Mouse (Mus musculus) cerebellum, adult 8-10 months (tissue): Measurements from ENCODE around the gene Eif2d.

Source experiments
- DNase-seq: peaks from one replicate; pipeline ENCODE4 v3.0.0; 2022

The Eif2d gene

GRCm38 (mm10) chr1:131184956-131185660 lies 32.1 kb downstream of the Eif2d start:
- no peak for DNase-seq

GRCm38 (mm10) chr1:131185821-131186506 lies 33.0 kb downstream of the Eif2d start:
- no peak for DNase-seq

GRCm38 (mm10) chr1:131186995-131187394 lies 34.0 kb downstream of the Eif2d start:
- DNase-seq, result no peak

GRCm38 (mm10) chr1:131187856-131188255 lies 34.9 kb downstream of the Eif2d start:
- DNase-seq, result no peak

GRCm38 (mm10) chr1:131188655-131189054 lies 35.7 kb downstream of the Eif2d start:
- DNase-seq, result no peak

GRCm38 (mm10) chr1:131193746-131194145 lies 40.8 kb downstream of the Eif2d start:
- DNase-seq, result no peak

GRCm38 (mm10) chr1:131195653-131196052 lies 42.7 kb downstream of the Eif2d start:
- no peak for DNase-seq

GRCm38 (mm10) chr1:131196107-131196506 lies 43.1 kb downstream of the Eif2d start:
- DNase-seq, result no peak

GRCm38 (mm10) chr1:131198417-131198960 lies 45.5 kb downstream of the Eif2d start:
- no peak for DNase-seq

- peak; percentile 34 for DNase-seq
Observed at GRCm38 (mm10) chr1:131199118-131199821, 46.3 kb downstream of the Eif2d start.

- no peak for DNase-seq
Observed at GRCm38 (mm10) chr1:131199976-131200375, 47.0 kb downstream of the Eif2d start.

GRCm38 (mm10) chr1:131200588-131200987 lies 47.6 kb downstream of the Eif2d start:
- no peak for DNase-seq

- DNase-seq, result no peak
Observed at GRCm38 (mm10) chr1:131201391-131201790, 48.4 kb downstream of the Eif2d start.

GRCm38 (mm10) chr1:131204461-131204860 lies 51.5 kb downstream of the Eif2d start:
- DNase-seq, result no peak

GRCm38 (mm10) chr1:131206342-131206741 lies 53.4 kb downstream of the Eif2d start:
- DNase-seq, result no peak

GRCm38 (mm10) chr1:131207531-131207930 lies 54.5 kb downstream of the Eif2d start:
- DNase-seq, result peak; percentile 25

GRCm38 (mm10) chr1:131208081-131208480 lies 55.1 kb downstream of the Eif2d start:
- no peak for DNase-seq

GRCm38 (mm10) chr1:131208800-131209199 lies 55.8 kb downstream of the Eif2d start:
- DNase-seq, result no peak

- DNase-seq, result peak; percentile 30
Observed at GRCm38 (mm10) chr1:131209971-131210426, 57.0 kb downstream of the Eif2d start.

GRCm38 (mm10) chr1:131211655-131212054 lies 58.7 kb downstream of the Eif2d start:
- DNase-seq, result no peak

- DNase-seq, result no peak
Observed at GRCm38 (mm10) chr1:131212956-131213355, 60.0 kb downstream of the Eif2d start.

- no peak for DNase-seq
Observed at GRCm38 (mm10) chr1:131213361-131213760, 60.4 kb downstream of the Eif2d start.

- no peak for DNase-seq
Observed at GRCm38 (mm10) chr1:131218933-131219332, 66.0 kb downstream of the Eif2d start.
